Mouse (Mus musculus) megakaryocyte-erythroid progenitor cell, adult 5-6 weeks (primary cell): Measurements from ENCODE around the gene Shisa8. TPM values are rescaled to one million over a fixed set of nuclear protein-coding genes. Genes with fewer than 3 reads are reported as not detected.

Experiments used
- ATAC-seq: replicated peaks from 2 replicates; pipeline ENCODE4 v1.8.0; 2016; ENCODE audit warnings: mild to moderate bottlenecking, inconsistent platforms; ENCODE audit not compliant: severe bottlenecking, poor library complexity, low FRiP score, low TSS enrichment
- total RNA-seq, 2 experiments: library from RNA; stranded (forward) in 1 of 2; stranded (reverse) in 1 of 2; fragments of 200-1000, 215-1000 nt in 1 of 2; fragments of >200 nt in 1 of 2; fragmentation: Nextera tagmentation in 1 of 2; gene quantifications; 2 replicates each; pipeline ENCODE4 v1.2.3; 2014 to 2017

The Shisa8 gene
- total RNA-seq, 2 experiments from 2014 or later: not detected

GRCm38 (mm10) chr15:82184183-82184582, 28.4 kb downstream of the Shisa8 start:
- ATAC-seq: peak; percentile 28; the same call in 1 of the 2 replicates

- ATAC-seq: no peak
These were observed 29.0 kb downstream of the Shisa8 start for GRCm38 (mm10) chr15:82183596-82183995.

- no peak for ATAC-seq
These were observed 30.3 kb downstream of the Shisa8 start for GRCm38 (mm10) chr15:82182311-82182710.

- ATAC-seq: peak; percentile 40
These were observed 31.5 kb downstream of the Shisa8 start for GRCm38 (mm10) chr15:82181131-82181530.

- no peak for ATAC-seq
These were observed 34.8 kb downstream of the Shisa8 start for GRCm38 (mm10) chr15:82177743-82178290.

DNA sequence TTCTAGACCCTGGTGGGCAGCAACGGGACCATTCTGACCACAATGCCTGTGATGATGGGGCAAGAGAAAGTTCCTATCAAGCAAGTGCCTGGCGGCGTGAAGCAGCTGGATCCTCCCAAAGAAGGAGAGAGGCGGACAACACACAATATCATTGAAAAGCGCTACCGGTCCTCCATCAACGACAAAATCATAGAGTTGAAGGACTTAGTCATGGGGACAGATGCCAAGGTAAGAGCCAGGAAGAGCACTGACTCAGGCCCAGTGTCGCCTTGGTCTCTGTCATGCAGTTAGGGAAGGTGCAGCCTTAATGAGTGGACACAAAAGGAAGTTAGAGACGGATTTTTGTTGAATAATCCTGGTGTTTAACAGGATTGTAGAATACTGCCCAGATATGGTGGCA, 37.5 kb downstream of the Shisa8 start:
- no peak for ATAC-seq

DNA sequence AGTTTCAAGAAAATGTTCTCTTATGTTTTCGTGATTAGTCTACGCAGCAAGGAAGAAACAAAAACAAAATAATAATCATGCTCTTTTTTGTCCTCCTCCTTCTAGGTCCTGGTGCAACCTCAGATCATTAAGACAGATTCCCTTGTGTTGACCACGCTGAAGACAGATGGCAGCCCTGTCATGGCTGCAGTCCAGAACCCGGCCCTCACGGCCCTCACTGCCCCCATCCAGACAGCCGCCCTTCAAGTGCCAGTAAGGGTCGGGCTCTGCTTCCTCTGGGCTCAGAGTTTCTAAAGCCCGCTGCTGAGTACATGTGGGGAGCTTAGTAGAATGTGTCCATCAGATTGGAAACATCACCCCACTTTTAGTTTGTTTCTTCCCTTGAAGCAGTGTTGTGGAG, 40.0 kb downstream of the Shisa8 start:
- no peak for ATAC-seq

DNA sequence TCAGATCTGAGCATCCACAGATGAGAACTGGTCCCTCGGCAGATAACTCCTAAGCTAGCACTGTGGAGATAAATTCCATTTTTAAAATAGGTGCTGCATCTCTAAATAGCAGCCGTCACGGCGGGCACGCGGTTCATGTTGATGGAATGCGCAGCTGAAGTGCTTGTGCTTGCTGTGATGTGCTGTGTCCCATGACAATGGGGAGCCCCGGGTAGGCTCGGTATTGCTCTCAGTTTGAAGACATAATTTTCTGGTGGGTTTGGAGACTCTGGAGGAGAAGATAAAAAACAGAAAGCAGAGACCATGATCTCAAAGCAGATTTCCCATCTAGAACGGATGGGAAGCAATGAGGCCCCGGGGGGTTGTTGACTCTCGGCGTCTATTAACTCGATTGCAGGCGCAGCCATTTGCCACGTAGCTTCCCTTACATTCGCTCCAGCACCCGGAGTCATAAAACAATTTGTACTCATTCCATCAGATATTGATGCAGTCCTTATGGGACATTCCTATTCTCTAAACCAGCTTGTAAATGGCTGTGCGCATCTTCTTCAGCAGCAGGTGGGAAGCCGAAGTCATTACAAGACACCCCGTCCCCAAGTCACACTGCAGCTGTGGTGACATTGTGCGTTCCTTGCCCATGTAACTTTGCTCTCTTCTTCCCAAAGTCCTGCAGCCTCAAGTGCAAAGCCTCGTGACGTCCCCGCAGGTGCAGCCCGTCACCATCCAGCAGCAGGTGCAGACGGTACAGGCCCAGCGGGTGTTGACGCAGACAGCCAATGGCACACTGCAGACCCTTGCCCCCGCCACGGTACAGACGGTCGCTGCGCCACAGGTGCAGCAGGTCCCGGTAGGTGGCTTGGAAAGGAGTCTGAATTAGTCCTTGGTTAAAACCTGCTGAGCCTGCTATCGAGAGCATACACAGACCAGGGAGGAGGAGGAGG, 41.9 kb downstream of the Shisa8 start:
- ATAC-seq: no peak

- no peak for ATAC-seq
These were observed 42.9 kb downstream of the Shisa8 start for GRCm38 (mm10) chr15:82169671-82170070.

DNA sequence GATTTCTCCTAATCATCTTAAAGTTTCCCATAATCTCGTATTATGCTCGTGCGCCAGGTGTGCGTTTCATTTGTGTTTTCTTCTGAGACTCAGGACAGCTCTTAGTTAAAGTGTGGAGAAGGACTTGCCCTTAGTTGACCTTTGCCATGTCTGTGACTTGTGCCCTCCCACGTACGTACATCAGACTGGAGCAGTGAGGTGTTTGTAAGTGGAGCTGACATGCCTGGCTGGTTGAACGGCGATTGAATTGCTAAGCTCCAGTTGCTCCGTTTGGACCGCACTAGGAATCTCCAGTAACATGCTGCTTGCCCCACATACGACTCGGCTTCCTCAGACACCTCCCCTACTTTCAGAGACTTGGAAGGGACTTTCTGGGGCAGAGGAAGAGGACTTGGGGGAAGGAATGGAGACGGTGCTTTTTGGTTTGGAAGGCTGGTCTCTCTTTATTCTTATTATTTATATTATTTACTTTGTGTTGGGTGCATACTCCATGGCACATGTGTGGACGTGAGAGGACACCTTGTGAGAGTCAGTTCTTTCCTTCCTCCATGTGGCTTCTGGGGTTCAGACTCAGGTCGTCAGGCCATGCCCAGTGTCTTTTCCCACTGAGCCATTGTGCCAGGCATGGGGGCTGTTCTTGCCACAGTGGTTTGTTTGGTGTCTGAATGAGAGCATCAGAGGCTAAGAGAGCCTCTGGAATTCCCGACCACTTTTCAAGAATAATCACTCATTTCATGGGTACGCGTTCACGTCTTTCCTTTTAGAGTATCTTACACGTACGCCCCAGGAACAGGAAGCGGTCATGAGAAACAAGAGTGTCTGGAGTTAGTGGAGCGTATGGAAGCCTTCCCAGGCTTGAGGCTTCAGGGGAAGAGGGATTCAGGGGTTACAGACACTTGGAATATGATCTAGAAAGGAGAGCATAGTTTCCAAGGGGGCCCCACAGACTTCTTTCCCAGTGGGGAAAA, 45.1 kb downstream of the Shisa8 start:
- no peak for ATAC-seq

GRCm38 (mm10) chr15:82166240-82167100, 46.1 kb downstream of the Shisa8 start:
- peak; percentile 55 for ATAC-seq

GRCm38 (mm10) chr15:82165332-82166239, 47.0 kb downstream of the Shisa8 start:
- peak; percentile 53; the same call in 1 of the 2 replicates for ATAC-seq

- no peak for ATAC-seq
These were observed 48.1 kb downstream of the Shisa8 start for GRCm38 (mm10) chr15:82164496-82164895.

DNA sequence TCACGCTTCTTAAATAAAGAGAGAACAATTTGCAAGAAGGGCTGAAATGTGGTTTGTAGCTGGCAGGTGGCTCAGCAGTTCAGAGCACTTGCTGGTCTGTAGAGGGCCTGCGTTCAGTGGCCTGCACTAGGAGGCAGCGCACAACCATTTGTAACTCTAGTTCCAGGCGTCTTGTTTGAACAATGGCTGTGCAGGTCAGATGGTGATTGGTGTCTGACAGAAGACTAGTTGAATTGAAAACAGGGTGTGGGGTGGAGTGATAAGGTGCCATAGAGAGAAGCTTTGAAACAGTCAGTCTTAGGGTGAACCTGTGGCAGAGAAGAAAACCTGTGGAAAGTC, 48.6 kb downstream of the Shisa8 start:
- peak; percentile 69 for ATAC-seq

- no peak for ATAC-seq
These were observed 49.1 kb downstream of the Shisa8 start for GRCm38 (mm10) chr15:82163356-82164060.

- ATAC-seq: no peak
These were observed 50.5 kb downstream of the Shisa8 start for GRCm38 (mm10) chr15:82161965-82162600.
